11 mouse cellular contexts compared by ENCODE assay signal in genomic region chr5:132490326-132490725, GRCm38 (mm10). TPM values are rescaled to one million over a fixed set of nuclear protein-coding genes. Genes with fewer than 3 reads are reported as not detected.
DNase-seq lines count a peak whose midpoint lies in the region; ATAC-seq and TF ChIP-seq lines count a peak whose summit lies in the region.
"Had no signal": no experiment of that assay in that cellular context is flagged by ENCODE, and none has a peak within 500 bp of the region (broad histone marks: within the 10 kb centered on the region; RNA-seq: fewer than 3 reads in every experiment).

No protein-coding gene starts in this region.

- WGBS in forebrain, postnatal 0 days = 83% methylated on average over 1 of the region's 1 CpGs
- WGBS in forebrain, embryonic 16.5 days = 76% methylated on average over 1 of the region's 1 CpGs
- WGBS in midbrain, embryonic 15.5 days = 98% methylated on average over 1 of the region's 1 CpGs

- 0 out of 2 replicates have a peak overlapping the region, but pooled peaks have one; percentile 16 for H3K27ac ChIP-seq in forebrain, postnatal 0 days (ENCODE audit: low read depth, low read length)
- no peak overlapping the region for H3K27ac ChIP-seq in forebrain, embryonic 16.5 days (ENCODE audit: low read length)
- H3K27ac ChIP-seq in midbrain, embryonic 15.5 days = no peak overlapping the region
- H3K27ac ChIP-seq: hindbrain, embryonic 15.5 days had no signal

- H3K4me3 ChIP-seq in forebrain, postnatal 0 days (ENCODE audit: low read depth, low read length) = no peak overlapping the region
- no peak overlapping the region for H3K4me3 ChIP-seq in forebrain, embryonic 16.5 days (replicated peaks; ENCODE audit: low read length)
- H3K4me3 ChIP-seq in midbrain, embryonic 15.5 days = no peak overlapping the region
- H3K4me3 ChIP-seq: hindbrain, embryonic 15.5 days; megakaryocyte, embryonic 14.5 days had no signal

- no peak overlapping the region for H3K9ac ChIP-seq in forebrain, postnatal 0 days
- H3K9ac ChIP-seq in forebrain, embryonic 16.5 days (replicated peaks; ENCODE audit: low read depth, low read length) = no peak overlapping the region
- H3K9ac ChIP-seq in midbrain, embryonic 15.5 days = no peak overlapping the region
- H3K9ac ChIP-seq: hindbrain, embryonic 15.5 days had no signal

- TF ChIP-seq CTCF in forebrain, postnatal 0 days (IDR thresholded peaks at IDR 0.05; ENCODE audit: low read depth) = no peak
- TF ChIP-seq CTCF in brain, embryonic 14.5 days (IDR thresholded peaks at IDR 0.05; ENCODE audit: borderline replicate concordance, extremely low read depth, insufficient read depth, insufficient read length) = no peak

- peaks cover 24% of the 10 kb centered on the region for H3K4me1 ChIP-seq in forebrain, postnatal 0 days (ENCODE audit: insufficient read depth)
- peaks cover 50% of the 10 kb centered on the region for H3K4me1 ChIP-seq in forebrain, embryonic 16.5 days (replicated peaks; ENCODE audit: control insufficient read depth, insufficient read depth, low read length)
- H3K4me1 ChIP-seq in midbrain, embryonic 15.5 days = peaks cover 24% of the 10 kb centered on the region
- H3K4me1 ChIP-seq: megakaryocyte, embryonic 14.5 days had no signal

- H3K4me2 ChIP-seq in forebrain, postnatal 0 days (ENCODE audit: low read depth) = no peak overlapping the region
- H3K4me2 ChIP-seq in forebrain, embryonic 16.5 days (ENCODE audit: low read length) = no peak overlapping the region
- no peak overlapping the region for H3K4me2 ChIP-seq in midbrain, embryonic 15.5 days
- H3K4me2 ChIP-seq: hindbrain, embryonic 15.5 days had no signal

- DNase-seq in forebrain, postnatal 0 days = peak; percentile 45
- DNase-seq in NIH3T3 (ENCODE audit: low read depth) = peak; percentile 6
- peak; percentile 51 for DNase-seq in brain, embryonic 14.5 days (ENCODE audit: low read depth)
- peak; percentile 21 for DNase-seq in gastrocnemius, postnatal 25 days
- DNase-seq in heart, adult 8-10 months (ENCODE audit: low spot score) = no peak
- DNase-seq: kidney, adult 9 months had no signal

- no peak for ATAC-seq in forebrain, postnatal 0 days
- no peak for ATAC-seq in forebrain, embryonic 16.5 days
- no peak for ATAC-seq in midbrain, embryonic 15.5 days (replicated peaks)

- no peaks in the 10 kb centered on the region for H3K27me3 ChIP-seq in forebrain, postnatal 0 days (ENCODE audit: insufficient read depth, low read length)
- no peaks in the 10 kb centered on the region for H3K27me3 ChIP-seq in forebrain, embryonic 16.5 days (replicated peaks; ENCODE audit: control insufficient read depth, insufficient read depth, low read length)
- no peaks in the 10 kb centered on the region for H3K27me3 ChIP-seq in midbrain, embryonic 15.5 days (replicated peaks)
- H3K27me3 ChIP-seq: CH12.LX; hindbrain, embryonic 15.5 days; megakaryocyte, embryonic 14.5 days had no signal

- no peaks in the 10 kb centered on the region for H3K36me3 ChIP-seq in forebrain, postnatal 0 days (ENCODE audit: insufficient read depth)
- no peaks in the 10 kb centered on the region for H3K36me3 ChIP-seq in forebrain, embryonic 16.5 days (ENCODE audit: control insufficient read depth, insufficient read depth)
- no peaks in the 10 kb centered on the region for H3K36me3 ChIP-seq in midbrain, embryonic 15.5 days (replicated peaks)
- H3K36me3 ChIP-seq: hindbrain, embryonic 15.5 days had no signal

- H3K9me3 ChIP-seq in forebrain, postnatal 0 days (ENCODE audit: low read length) = no peaks in the 10 kb centered on the region
- no peaks in the 10 kb centered on the region for H3K9me3 ChIP-seq in forebrain, embryonic 16.5 days (ENCODE audit: control insufficient read depth, low read length)
- no peaks in the 10 kb centered on the region for H3K9me3 ChIP-seq in midbrain, embryonic 15.5 days
- H3K9me3 ChIP-seq: hindbrain, embryonic 15.5 days had no signal

- no peak for TF ChIP-seq POLR2A in brain, embryonic 14.5 days (IDR thresholded peaks at IDR 0.05; ENCODE audit: borderline replicate concordance, extremely low read depth, insufficient read depth, insufficient read length, poor library complexity, severe bottlenecking)

RNA-seq across cellular contexts. Expression of gene Auts2, which starts 52.8 kb away (rescaled TPM):
- 42.2 and 66.2 TPM in 2 replicates for total RNA-seq in forebrain, postnatal 0 days (2014; rRNA removed)
- 23.7 and 40.9 TPM in 2 replicates for polyA plus RNA-seq in forebrain, postnatal 0 days (2015; fragmentation: Nextera tagmentation; extraction: Ambion mirVana)
- 79.1 and 97.2 TPM in 2 replicates for polyA plus RNA-seq in forebrain, embryonic 16.5 days (2015; fragmentation: Nextera tagmentation; extraction: Ambion mirVana)
- 91.8 and 122 TPM in 2 replicates for polyA plus RNA-seq in brain, embryonic 14.5 days (2012; rRNA removed)
- 10 to 100 TPM; 13.4 to 35.1 TPM for total RNA-seq in gastrocnemius, postnatal 25 days (2021)
- 62.7 and 70.9 TPM in 2 replicates for polyA plus RNA-seq in midbrain, embryonic 15.5 days (2015; fragmentation: Nextera tagmentation; extraction: Ambion mirVana)
- 10 to 100 TPM; 23.5 to 31.8 (median 27.0) TPM for total RNA-seq in heart, adult 8-10 months (2022)
- total RNA-seq: CH12.LX had no signal
